Mouse (Mus musculus): ENCODE results near the gene Ms4a4a. TPM values are rescaled to one million over a fixed set of nuclear protein-coding genes. Genes with fewer than 3 reads are reported as not detected.

Gene Ms4a4a
- 1.6 and 4.4 TPM in 2 replicates for polyA plus RNA-seq (2012; rRNA removed)

DNA sequence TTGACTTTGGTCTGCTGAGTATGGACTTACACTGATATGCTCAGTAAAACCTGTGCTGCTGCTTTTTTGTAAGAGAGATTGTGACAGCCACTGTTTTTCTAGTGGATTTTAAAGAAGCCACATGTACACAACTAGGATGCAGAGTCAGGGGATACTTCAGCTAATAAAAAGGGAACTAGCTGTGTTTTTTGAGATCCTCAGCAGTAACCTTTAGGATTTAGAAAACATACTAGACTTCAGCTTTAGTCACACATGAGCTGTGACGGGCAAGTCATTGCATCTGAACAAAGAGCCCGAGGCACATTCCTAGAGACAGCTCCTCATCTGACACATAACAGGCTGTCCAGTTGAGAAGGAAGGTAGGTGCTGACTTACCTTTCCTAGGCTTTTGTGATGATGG, at the start of gene Ms4a4a:
Ms4a4a (plus strand) TSS at position 251 of the 400 bp plus-strand sequence.
- no peak for DNase-seq (ENCODE audit: low read depth, low spot score)
- 80% methylated on average over 2 of the region's 2 CpGs for WGBS

DNA sequence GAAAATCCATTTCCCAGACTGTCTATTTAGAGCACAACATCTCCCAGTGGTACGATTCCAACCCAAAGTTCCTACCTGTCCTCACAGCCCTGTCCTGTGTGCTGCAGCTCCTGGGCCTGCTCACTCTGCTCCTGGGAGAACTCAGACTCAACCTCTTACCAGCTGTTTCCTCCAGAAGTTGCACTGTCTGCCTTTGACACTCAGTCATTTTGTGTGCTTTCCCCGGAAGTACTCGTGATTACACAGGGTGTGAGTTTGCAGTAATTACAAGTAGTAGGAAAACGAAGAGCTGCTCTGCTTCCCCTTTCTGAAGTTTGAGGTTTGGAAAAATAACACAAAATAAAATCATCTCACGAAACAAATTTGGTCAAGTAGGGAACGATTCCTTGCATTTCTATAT, 39.4 kb upstream of the Ms4a4a start, which contains the start of gene Ms4a7:
Ms4a7 (minus strand) TSS at position 215 of the 400 bp plus-strand sequence.
- 60% methylated on average over 6 of the region's 6 CpGs for WGBS
- DNase-seq (ENCODE audit: low read depth, low spot score): no peak

DNA sequence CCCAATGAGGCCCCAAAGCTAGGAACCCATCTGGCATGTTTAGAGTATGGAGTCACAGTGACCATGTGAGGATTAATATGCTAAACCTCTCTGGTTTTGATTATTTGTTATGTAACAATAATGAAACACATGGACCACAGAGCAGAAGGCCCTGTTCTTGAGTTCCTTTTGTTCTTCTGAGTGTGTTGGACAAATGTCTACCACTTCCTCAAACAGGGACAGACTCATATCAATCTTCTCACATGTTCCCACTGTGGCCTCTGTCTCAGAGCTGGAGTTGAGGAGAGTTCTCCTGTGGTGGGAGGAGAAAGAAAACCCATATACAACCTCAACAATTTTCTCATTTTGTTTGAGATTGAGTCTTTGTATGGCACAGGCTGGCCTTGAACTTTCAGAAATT, 32.2 kb upstream of the Ms4a4a start:
- no peak for DNase-seq (ENCODE audit: low read depth, low spot score)

DNA sequence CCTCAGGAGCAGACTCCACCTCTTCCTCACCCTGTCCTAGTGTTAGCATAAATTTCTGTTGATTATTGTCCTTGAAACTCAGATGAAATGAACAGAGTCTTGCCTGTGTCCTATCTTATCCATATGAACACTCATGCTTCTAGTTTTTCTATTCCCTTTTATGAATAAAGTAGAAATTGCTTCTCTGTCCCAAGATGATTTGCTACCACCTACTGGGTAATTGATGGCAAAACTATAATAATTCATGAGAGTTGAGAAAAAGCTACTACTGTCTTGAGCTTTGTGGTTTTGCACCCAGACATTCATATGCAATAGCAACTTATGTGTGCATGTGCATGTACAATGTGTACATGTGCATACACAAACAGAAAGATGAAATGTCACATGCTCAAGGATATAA, 31.3 kb upstream of the Ms4a4a start:
- DNase-seq (ENCODE audit: low read depth, low spot score): no peak

DNA sequence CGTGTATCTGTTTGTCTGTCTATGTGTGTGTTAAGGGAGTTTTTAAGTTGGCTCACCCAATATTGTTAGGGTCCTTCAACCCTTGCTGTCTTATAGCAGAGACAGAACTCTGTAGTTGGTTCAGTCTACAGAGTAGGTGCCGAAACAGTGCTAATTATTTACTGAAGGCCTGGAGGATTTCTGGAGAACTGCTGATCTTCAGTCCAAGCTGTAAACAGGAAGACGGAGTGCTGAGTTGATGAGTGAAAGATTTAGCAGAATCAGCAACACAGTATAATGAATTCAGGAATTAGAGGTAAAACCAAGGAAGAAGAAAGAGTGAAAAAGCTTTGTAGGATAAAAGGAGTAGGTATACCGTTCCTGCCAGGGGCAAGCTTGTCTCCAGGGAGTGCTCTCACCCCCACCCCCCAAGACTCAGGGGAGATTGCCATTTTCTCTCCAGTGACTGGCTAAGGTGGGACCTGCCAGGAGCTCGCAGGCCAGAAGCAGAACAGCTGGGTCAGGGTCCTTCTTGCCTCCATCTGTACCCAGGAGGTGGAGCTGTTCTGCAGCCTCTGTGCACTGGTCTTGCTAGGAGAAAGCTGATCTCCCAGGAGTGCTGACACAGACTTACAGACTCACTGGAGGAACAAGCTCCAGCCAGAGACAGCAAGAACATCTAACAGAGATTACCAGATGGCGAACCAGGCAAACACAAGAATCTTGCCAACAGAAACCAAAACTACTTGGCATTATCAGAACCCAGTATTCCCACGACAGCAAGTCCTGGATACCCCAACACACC, 25.4 kb upstream of the Ms4a4a start:
- no peak for DNase-seq (ENCODE audit: low read depth, low spot score)
- WGBS: 60% methylated on average over 7 of the region's 7 CpGs

DNA sequence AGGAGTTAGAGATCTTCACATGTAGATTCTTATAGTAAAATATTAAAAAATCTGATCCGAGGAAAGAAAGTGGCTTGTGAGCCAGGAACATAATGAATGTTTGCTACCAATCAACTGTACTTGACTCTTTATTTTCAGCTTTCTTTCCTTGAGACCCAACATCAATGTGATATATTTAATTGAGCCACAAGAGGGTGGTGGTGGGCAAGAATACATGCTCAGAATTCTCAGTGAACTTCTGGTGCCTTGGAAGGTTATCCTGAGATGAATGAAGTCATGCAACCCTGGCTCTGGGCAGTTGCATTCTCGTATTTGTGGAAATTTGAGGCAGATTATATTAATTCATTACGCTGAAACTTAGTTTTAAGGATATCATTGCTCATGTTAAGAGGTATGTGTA, 23.4 kb upstream of the Ms4a4a start:
- 36% methylated on average over 3 of the region's 3 CpGs for WGBS
- no peak for DNase-seq (ENCODE audit: low read depth, low spot score)

DNA sequence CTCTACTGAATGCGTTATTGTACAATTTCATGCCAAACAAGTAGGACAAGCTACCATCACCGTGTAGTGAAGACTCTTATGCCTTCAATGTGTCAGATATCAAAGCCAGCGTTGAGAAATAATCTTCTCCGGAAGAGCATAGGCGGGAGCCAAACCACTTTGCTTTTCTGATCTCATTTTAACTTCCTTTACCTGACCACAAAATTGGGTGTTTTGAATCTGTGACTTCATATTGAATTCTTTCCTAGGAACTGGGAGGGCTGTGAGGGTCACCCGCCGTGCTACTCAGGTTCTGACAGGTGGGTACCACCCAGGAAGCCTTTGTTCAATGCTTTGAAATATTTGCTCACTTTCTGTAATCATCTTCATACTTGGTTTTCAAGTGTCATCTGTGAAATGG, 19.6 kb upstream of the Ms4a4a start:
- DNase-seq (ENCODE audit: low read depth, low spot score): no peak
- 74% methylated on average over 7 of the region's 7 CpGs for WGBS

DNA sequence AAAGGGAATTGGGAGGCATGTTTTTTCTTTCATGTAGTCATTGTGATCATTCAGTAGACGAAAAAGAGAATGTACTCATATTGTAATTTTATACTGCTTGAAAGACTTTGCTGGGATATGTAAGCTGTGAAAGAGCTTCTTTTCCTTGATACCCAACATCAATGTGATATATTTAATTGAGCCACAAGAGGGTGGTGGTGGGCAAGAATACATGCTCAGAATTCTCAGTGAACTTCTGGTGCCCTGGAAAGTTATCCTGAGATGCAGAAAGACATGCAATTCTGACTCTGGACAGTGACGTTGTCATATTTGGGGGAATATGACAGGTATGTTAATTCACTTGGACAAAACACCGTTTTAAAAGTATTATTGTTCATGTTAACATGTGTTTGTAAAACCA, 15.2 kb upstream of the Ms4a4a start:
- 49% methylated on average over 3 of the region's 3 CpGs for WGBS

DNA sequence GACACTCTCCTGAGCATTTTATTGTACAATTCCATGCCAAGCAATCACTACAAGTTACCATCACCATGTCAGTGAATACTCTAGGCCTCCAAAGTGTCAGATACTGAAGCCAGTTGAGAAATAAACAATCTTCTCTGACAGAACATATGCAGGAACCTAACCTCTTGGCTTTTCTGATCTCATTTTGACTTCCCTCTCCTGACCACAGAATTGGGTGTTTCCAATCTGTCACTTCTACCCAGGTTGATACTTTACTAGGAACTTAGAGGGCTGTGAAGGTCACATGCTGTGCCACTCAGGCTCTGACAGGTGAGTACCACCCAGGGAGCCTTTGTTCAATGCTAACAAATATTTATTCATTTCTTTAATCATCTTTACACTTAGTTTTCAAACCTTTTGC, 13.3 kb upstream of the Ms4a4a start:
- no peak for DNase-seq (ENCODE audit: low read depth, low spot score)

More for the DNA sequence above, 15.2 kb upstream of the Ms4a4a start:
- DNase-seq (ENCODE audit: low read depth, low spot score): no peak

DNA sequence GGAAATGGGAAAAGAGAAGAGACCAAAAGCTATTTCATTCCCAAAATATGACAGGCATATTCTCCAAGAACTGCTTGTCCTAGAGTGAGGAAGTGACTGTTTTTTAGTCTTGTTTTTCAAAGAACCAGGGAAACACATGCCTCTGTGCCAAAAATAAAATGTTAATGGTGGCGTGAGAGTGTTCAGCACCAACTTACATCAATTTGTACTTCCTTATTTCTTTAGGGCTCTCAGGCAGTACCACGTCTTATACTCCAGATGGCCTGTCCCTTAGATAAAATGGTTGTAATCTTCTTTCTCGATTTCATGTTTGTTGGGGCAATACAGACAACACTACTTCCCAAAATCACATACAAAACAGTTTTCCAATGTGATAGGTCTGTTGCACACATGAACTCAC, 7.0 kb upstream of the Ms4a4a start:
- no peak for DNase-seq (ENCODE audit: low read depth, low spot score)
- WGBS: 46% methylated on average over 3 of the region's 3 CpGs

DNA sequence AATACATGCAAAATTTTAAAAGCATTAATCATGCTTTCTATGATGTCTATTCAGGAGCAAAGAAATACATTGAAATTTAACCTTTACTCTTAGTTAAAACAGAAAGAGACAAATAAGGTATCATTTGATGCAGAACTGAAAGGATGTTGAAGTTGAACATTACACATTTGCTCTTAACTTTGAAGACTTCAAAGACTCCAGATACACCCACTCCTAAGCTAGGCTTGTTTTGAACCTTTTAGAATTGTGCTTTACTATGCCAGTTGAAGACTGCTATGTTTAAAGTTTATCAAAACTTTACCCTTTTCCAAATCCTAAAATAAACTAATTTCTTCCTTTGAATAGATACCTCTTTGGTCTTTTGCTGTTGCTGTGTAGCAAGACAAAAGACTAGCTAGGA, 4.1 kb upstream of the Ms4a4a start:
- no peak for DNase-seq (ENCODE audit: low read depth, low spot score)

DNA sequence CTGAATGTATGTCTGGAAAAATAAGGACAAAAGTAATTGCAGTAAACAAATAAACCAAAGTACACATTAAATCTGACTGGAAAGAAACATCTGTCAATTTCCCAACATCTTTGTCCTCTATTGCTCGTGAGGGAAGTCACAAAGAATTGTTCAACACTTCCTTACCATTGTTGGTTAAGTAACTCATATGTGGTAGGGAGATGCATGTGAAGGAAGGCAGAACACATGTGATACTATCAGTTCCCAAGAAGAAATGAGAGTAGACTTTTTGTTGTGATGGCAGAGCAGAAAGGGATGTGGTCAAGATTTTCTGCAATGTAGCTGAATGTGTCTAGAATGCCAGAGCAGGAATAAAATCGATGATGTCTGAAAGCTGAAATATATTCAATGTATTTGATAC, 1.1 kb downstream of the Ms4a4a start:
- WGBS: 66% methylated on average over 2 of the region's 2 CpGs
- DNase-seq (ENCODE audit: low read depth, low spot score): no peak

DNA sequence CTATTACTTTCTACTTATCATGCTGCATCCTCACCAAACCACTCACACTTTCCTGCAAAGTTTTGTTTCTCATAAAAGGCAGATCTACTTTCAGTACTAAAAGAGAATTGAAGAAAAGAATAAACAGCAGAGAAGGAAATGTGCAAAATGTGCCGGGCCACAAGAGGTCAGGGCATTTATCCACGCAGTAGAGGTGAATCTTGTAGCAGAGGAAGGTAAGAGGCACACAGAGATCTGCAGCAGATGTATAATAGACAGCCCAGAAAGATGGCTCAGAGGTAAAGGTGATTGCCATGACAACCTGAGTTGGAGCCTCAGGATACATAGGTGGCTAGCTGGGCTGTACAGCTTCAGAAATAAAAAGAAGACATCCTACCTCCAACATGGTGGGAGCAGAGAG, 11.8 kb downstream of the Ms4a4a start:
- DNase-seq (ENCODE audit: low read depth, low spot score): no peak
- WGBS: 55% methylated on average over 2 of the region's 2 CpGs

DNA sequence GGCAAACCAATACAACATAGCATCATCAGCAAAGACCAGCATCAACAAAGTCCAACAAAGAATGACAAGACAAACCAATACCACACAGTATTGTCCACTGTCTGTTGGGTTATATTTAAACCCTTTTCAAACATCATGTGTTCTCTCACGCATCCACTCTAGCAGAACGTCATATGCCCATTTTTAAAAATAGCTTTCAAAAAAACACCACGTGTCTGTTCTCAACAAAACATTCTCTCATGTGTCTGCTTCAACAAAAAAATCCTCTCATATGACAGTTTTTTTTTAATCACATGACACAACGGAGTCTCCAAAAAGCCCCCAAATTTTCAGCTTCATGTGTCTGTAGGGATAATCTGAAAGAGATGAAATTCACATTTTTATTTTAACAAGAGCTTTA, 12.4 kb downstream of the Ms4a4a start:
- no peak for DNase-seq (ENCODE audit: low read depth, low spot score)
- 80% methylated on average over 4 of the region's 4 CpGs for WGBS

DNA sequence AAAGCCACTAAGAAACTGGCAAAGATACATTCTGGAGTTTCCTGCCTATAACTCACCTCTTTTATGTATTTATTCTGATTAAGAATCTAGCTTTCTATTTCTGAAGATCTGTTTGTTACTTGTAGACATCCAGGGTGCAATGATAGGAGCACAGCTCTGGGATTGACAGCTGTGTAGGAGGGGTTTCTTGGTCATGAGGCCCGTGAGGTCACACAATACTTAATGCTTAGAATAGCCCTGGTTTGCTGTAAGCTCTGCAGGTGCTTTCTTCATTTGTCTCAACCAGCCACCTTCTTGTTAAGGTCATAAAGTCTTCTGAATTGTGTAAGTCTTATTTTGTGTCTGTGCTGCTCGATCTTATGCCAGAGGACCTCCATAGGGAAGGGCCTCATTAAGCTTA, 13.6 kb downstream of the Ms4a4a start:
- DNase-seq (ENCODE audit: low read depth, low spot score): no peak
- WGBS: 71% methylated on average over 2 of the region's 2 CpGs

DNA sequence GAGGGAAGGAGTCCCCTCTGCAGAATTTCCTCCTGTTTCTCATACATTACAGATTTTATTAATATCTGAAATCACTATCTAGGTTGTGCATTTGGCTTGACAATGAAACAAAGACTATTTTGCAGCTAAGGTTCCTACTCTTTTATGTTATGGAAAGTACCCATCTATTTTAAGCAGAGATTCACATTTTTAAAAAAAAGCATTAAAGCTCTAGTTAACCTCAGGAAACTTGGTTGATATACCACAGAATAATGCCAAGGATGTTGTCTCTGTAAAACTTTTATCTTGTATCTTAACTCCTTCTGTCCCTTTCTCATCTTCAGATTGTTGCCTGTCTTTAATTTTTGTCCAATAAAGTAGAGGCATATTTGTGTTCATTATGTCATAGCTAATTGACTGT, 20.4 kb downstream of the Ms4a4a start:
- no peak for DNase-seq (ENCODE audit: low read depth, low spot score)

DNA sequence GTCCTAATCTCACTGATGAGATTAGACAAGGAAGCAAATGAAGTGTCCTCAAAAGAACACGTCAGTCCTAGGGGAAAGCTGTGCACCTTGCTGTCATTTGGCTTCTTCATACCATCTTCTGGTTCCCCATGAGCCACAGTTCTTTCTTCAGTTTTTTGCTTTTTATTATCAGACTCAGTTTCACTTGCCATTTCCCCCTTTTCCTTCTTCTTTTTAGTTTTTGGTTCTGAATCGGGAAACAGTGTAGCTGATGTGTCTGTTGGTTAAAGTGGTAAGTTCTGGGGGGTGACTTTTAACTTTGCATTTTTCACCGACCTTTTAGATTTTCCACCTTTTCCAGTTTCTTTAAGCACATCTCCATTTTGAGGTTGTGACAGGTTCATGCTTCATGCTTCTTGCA, 29.2 kb downstream of the Ms4a4a start, which contains the start of gene Ms4a4c:
Ms4a4c (plus strand) TSS at position 244 of the 400 bp plus-strand sequence.
- DNase-seq (ENCODE audit: low read depth, low spot score): no peak
- WGBS: 86% methylated on average over 3 of the region's 3 CpGs

DNA sequence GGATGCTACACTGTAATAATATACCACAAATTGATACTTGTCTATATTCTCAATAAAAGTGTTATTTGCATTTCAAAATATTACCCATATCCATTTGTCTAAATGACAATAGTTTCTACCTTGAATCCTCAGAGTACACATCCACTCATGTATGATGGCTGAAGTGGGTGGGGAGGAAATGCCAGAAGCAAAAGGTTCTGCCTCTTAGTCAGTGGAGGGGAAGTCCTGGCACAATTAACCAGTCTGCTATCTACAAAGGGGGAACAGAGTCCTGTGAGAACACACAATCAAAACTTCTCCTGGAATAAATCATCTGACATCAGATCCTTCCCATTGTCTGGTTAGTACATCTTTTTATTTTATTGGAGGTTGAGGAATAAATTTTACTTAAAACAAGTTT, 32.1 kb downstream of the Ms4a4a start:
- no peak for DNase-seq (ENCODE audit: low read depth, low spot score)

DNA sequence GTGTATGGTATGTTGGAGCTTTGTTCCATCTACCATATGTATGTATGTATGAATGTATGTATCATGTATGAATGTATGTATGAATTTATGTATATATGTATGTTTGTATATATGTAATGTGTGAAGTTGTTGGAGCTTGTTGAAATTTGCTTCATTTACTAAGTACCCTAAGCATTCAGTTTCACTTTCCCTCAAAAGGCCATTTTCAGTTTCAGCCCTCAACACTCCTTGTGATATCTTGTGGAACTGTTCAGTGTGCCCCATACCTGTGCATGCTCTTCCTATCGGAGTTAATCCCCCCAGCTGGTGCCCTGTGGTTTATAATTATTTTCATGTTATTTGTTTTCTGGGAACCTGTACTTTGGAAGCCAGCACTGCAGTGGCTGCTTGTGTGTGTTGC, 33.3 kb downstream of the Ms4a4a start:
- 92% methylated on average over 1 of the region's 1 CpGs for WGBS

DNA sequence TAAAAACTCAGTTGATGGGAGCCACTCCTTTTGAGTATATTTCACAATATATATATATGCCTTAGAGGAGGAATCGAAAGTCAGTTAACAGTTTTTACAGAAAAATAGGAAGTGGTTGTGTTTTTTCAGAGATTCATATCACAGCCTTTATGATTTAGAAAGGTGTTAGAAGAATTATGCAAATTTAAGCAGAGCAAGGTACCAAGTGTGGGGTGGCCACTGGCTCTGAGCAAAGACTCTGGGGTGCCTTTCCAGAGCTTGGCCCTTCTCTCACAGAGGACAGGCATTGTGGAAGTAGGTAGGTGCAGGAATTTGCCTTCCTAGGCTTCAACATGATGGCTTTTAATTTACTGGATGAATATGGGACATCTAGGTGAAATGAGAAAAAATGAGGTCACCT, 36.3 kb downstream of the Ms4a4a start:
- WGBS: 80% methylated on average over 1 of the region's 1 CpGs

More for the DNA sequence above, 33.3 kb downstream of the Ms4a4a start:
- DNase-seq (ENCODE audit: low read depth, low spot score): no peak

DNA sequence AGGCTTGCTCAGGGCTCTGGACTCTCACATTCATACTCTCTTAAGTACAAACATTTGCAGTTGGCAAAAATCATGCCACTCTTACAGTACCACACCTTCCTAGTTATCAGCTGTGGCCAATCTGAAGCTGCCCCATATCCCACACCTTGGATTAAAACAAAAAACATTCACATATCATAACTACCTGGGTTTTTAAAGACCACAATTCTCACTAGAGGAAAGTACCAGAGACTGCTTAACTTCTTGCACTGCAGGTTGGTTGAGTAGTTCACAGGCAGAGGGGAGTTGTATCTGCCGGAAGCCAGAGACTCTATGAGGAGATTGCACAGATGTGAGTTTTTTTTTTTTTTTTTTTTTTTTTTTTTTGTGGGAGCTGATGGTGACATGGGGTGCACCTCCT, 38.8 kb downstream of the Ms4a4a start:
- no peak for DNase-seq (ENCODE audit: low read depth, low spot score)
- 88% methylated on average over 1 of the region's 1 CpGs for WGBS

More for the DNA sequence above, 36.3 kb downstream of the Ms4a4a start:
- no peak for DNase-seq (ENCODE audit: low read depth, low spot score)

DNA sequence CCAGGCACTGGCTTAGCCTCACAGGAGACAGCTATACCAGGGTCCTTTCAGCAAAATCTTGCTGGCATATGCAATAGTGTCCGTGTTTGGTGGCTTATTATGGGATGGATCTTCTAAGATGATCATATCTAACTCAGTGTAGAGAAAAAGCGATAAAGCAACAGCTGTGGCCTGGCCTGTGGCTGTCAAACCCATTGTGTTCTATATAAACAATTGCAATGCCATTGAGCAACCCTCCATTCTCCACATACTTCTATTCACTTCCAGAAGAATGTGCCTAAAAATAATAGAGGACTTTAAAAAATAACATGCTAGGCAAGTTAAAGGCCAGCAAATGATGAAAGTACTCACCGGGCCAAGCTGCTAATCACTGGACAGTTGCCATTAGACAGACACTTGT, 40.3 kb downstream of the Ms4a4a start:
- DNase-seq (ENCODE audit: low read depth, low spot score): no peak
- 62% methylated on average over 3 of the region's 3 CpGs for WGBS
